Mouse (Mus musculus) splenic B cell, adult 2 months (primary cell): Measurements from ENCODE around the gene Stat5a.

Experiments used
- DNase-seq: peaks from one replicate; pipeline ENCODE4 v3.0.0-alpha.2; 2011; ENCODE audit warnings: low read depth, low spot score
- H3K27me3 ChIP-seq: 2 replicates; pipeline ENCODE4 v1.6.1; 2012; ENCODE audit warnings: mild to moderate bottlenecking, low read length, moderate library complexity, mixed read lengths; ENCODE audit not compliant: control insufficient read depth, poor library complexity, insufficient read depth, severe bottlenecking
- H3K36me3 ChIP-seq: 2 replicates; pipeline ENCODE4 v1.6.1; 2012; ENCODE audit warnings: mild to moderate bottlenecking, low read length, moderate library complexity, mixed read lengths; ENCODE audit not compliant: control insufficient read depth, poor library complexity, insufficient read depth, severe bottlenecking

Gene Stat5a

GRCm38 (mm10) chr11:100915063-100915462, 55.9 kb downstream of the Stat5a start:
- H3K27me3 ChIP-seq, result no peaks in the 10 kb centered on the region
- DNase-seq, result no peak
- H3K36me3 ChIP-seq, result peaks cover 3% of the 10 kb centered on the region; the same call in 1 of the 2 replicates

GRCm38 (mm10) chr11:100916432-100916971, 57.4 kb downstream of the Stat5a start:
- Histone ChIP-seq H3K27me3 (no peaks in the 10 kb centered on the region), H3K36me3 (0 out of 2 replicates have a peak, but pooled peaks cover 1% of the 10 kb centered on the region)
- no peak for DNase-seq

DNA sequence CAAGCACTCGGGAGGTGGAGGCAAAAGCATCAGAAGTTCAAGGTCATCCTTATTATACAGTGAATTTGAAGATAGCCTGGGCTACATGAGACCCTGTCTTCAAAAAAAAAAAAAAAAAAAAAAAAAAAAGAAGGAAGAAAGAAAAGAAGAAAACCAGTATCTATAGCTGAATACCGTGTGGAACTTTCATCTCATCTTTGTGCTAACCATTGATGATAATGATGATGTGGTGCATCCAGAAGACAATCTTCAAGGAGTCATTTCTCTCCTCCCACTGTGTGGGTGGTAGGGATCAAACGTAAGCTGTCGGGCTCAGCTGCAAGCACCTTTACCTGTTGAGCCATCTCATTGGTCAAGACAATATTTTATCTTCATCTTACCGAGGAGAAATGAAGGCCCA, 58.9 kb downstream of the Stat5a start:
- no peak for DNase-seq
- H3K36me3 ChIP-seq, result 0 out of 2 replicates have a peak, but pooled peaks cover 1% of the 10 kb centered on the region
- no peaks in the 10 kb centered on the region for H3K27me3 ChIP-seq

DNA sequence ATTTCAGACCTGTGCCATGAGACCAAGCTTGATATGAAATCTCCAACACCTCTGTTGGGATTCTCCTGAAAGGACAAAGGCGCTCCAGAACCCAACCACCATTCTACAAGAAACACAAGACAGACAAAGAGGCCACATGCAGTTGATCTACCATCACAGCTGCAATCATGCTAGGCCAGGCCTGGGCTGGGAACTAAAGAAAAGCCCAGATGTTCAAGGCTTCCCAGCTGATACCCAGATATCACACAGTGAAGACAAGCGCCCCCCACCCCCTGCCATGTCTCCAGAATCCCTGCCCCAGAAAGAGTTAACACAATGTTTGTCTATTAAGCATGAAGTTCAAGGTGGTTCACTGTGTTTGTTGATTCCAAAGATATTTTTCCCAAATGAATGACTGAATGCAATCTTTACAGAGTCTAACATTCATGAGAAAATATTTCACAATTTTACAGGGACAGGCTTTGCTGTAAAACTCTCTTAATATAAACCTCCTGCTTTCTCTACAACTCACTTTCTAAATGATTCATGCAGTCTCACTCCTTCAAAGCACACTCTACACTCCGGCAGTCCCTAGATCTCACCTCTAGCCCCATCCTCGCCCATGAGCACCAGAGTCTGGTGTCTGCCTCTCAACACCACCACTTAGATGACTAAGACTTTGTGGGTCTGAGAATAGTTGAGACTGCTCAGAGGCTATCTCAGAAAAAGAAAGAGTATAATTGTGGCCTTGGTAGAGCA, 61.9 kb downstream of the Stat5a start:
- H3K36me3 ChIP-seq, result no peaks in the 10 kb centered on the region
- no peaks in the 10 kb centered on the region for H3K27me3 ChIP-seq
- no peak for DNase-seq

GRCm38 (mm10) chr11:100924386-100924919, 65.3 kb downstream of the Stat5a start:
- Histone ChIP-seq H3K27me3 (no peaks in the 10 kb centered on the region), H3K36me3 (no peaks in the 10 kb centered on the region)
- no peak for DNase-seq

DNA sequence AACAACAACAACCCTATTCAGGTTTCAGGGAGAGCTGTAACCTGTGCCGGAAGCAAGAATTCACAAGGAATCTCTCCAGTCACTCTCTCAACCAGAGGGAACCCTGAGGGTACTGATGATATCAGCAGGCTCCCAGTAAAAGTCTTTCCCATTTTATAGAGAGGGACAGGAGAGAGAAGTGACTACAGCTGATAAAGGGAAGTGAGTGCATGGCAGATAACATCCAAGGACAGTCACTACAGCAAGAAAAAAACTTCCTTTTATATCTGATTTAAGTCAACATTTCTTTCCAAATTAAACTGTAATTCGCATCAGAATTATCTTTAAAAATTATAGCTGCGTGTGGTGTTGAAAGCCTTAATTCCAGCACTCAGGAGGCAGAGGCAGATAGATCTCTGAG, 68.2 kb downstream of the Stat5a start:
- no peaks in the 10 kb centered on the region for H3K27me3 ChIP-seq
- no peak for DNase-seq
- H3K36me3 ChIP-seq, result no peaks in the 10 kb centered on the region

- Histone ChIP-seq H3K27me3 (no peaks in the 10 kb centered on the region), H3K36me3 (no peaks in the 10 kb centered on the region)
- no peak for DNase-seq
These were observed 71.5 kb downstream of the Stat5a start for GRCm38 (mm10) chr11:100930611-100931010.

DNA sequence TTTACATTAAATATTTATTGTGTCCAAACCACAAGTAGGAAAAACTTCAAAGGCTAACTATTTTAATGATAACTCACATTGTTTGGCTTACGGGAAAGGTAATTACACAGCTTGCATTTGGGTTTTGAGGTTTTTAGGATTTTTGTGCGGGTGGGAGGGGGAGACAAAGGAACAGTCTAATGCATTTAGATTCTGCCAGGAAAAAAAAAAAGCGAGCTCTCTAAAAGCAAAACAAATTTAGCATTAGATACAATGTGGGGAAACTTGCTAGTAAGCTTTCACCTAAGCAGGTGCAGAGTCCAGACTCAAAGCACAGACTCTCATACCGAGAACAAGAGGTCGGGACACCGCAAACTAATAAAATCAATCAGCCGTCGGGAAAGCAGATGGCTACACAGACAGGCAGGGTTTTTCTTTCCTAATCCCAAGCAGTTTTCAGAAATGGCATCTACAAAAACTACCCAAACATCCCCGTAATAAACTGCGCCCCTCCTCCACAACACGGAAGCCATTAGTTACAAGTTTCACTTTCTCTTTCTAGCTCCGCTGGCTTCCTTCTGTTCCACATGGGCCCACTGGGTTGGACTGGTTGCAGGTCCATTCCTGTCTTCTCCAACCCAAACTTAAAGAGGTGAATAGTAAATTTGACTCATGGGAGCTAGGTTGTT, 72.2 kb downstream of the Stat5a start:
- peak; percentile 76 for DNase-seq
- no peaks in the 10 kb centered on the region for H3K36me3 ChIP-seq
- H3K27me3 ChIP-seq, result no peaks in the 10 kb centered on the region
